Mouse (Mus musculus): ENCODE results near the gene Irx5.

DNA sequence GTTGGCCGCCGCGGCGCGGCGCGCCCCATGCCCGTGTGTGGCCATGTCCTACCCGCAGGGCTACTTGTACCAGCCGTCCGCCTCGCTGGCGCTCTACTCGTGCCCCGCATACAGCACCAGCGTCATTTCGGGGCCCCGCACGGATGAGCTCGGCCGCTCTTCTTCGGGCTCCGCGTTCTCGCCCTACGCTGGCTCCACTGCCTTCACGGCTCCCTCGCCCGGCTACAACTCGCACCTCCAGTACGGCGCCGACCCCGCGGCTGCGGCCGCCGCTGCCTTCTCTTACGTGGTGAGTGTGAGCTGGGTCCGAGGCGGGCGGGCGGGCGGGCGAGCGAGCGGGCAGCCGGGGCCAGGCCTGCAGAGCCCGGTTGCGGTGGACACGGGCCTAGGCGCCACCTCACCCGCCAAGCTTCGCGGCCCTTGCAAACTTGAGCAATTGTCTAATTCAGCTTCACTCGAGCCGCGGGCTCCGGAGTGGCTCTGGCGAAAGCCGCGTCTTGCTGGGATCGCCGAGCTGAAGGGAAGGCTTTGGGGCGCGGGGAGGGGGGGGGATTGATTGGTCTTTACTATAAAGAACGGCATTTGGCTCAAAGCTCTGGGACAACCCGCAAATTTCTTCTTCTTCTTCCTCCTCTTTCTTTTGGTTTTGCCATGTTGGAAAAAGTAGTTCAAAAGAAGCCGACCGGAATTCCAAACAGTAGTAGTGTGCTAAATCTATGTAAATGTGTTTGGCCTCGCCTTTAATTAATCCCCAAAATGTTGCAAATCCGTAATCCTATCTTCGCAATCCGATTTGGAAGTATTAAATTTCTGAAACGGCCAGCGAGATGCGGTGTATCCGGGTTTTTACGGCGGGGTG is 945 bp downstream of the Irx5 start:
- TF ChIP-seq POLR2A (IDR thresholded peaks at IDR 0.05; ENCODE audit: borderline replicate concordance, extremely low read depth, low read depth, low read length) (no peak), CTCF (IDR thresholded peaks at IDR 0.05; ENCODE audit: insufficient read depth, low read length) (no peak)

Data from lung, adult 2 months (tissue).